ENCODE assay signal across 8 mouse cellular contexts in genomic region chr6:119388650-119389012, GRCm38 (mm10). TPM values are rescaled to one million over a fixed set of nuclear protein-coding genes. Genes with fewer than 3 reads are reported as not detected.
DNase-seq lines count a peak whose midpoint lies in the region; ATAC-seq and TF ChIP-seq lines count a peak whose summit lies in the region.

No protein-coding gene starts in this region.

- H3K9me3 ChIP-seq in embryonic facial prominence, embryonic 15.5 days (replicated peaks), result no peaks in the 10 kb centered on the region
- H3K9me3 ChIP-seq in heart, embryonic 10.5 days, result no peaks in the 10 kb centered on the region
- no peaks in the 10 kb centered on the region for H3K9me3 ChIP-seq in kidney, embryonic 15.5 days (replicated peaks)

- peak overlapping the region; percentile 91 for H3K4me3 ChIP-seq in bone marrow, adult 2 months (replicated peaks; ENCODE audit: control insufficient read depth, low read depth, low read length)
- H3K4me3 ChIP-seq in embryonic facial prominence, embryonic 15.5 days (replicated peaks), result peak overlapping the region; percentile 82
- H3K4me3 ChIP-seq in heart, embryonic 10.5 days, result peak overlapping the region; percentile 96
- peak overlapping the region; percentile 88 for H3K4me3 ChIP-seq in kidney, embryonic 15.5 days (replicated peaks)

- no peak for TF ChIP-seq CTCF in bone marrow, adult 2 months (IDR thresholded peaks at IDR 0.05; ENCODE audit: control insufficient read depth, insufficient read depth, low read length)

- H3K4me2 ChIP-seq in embryonic facial prominence, embryonic 15.5 days (replicated peaks), result peak overlapping the region; percentile 65
- H3K4me2 ChIP-seq in kidney, embryonic 15.5 days, result peak overlapping the region; percentile 78

- peak; percentile 99 for ATAC-seq in embryonic facial prominence, embryonic 15.5 days (ENCODE audit: insufficient number of reproducible peaks, low FRiP score, low TSS enrichment, low read depth)
- peak; percentile 99 for ATAC-seq in kidney, embryonic 15.5 days (replicated peaks; ENCODE audit: low FRiP score)
- ATAC-seq in monocyte, adult 5-6 weeks (replicated peaks; ENCODE audit: insufficient number of reproducible peaks, low FRiP score, low TSS enrichment, poor library complexity, severe bottlenecking), result peak; percentile 99

- peak overlapping the region; percentile 73 for H3K9ac ChIP-seq in embryonic facial prominence, embryonic 15.5 days
- H3K9ac ChIP-seq in kidney, embryonic 15.5 days, result peak overlapping the region; percentile 85

- peaks cover 6% of the 10 kb centered on the region for H3K4me1 ChIP-seq in bone marrow, adult 2 months (ENCODE audit: control insufficient read depth, insufficient read depth, low read length)
- peaks cover 14% of the 10 kb centered on the region for H3K4me1 ChIP-seq in embryonic facial prominence, embryonic 15.5 days
- H3K4me1 ChIP-seq in heart, embryonic 10.5 days, result peaks cover 11% of the 10 kb centered on the region
- peaks cover 23% of the 10 kb centered on the region for H3K4me1 ChIP-seq in kidney, embryonic 15.5 days

- whole genome bisulfite sequencing in bone marrow, adult 2 months, result under 1% methylated on average over 53 of the region's 53 CpGs
- WGBS in embryonic facial prominence, embryonic 15.5 days, result under 1% methylated on average over 52 of the region's 53 CpGs
- WGBS in heart, embryonic 10.5 days, result 1% methylated on average over 49 of the region's 53 CpGs
- under 1% methylated on average over 34 of the region's 53 CpGs for WGBS in kidney, embryonic 15.5 days

- peak; percentile 55; the same call in 1 of the 2 replicates for TF ChIP-seq POLR2A in bone marrow, adult 2 months (IDR thresholded peaks at IDR 0.05; ENCODE audit: borderline replicate concordance, control insufficient read depth, low read depth, low read length)

- DNase-seq in 416B (ENCODE audit: low read depth) (peak; percentile 96), liver (peak; percentile 97)
- peak; percentile 98 for DNase-seq in heart, embryonic 10.5 days (ENCODE audit: low spot score)
- DNase-seq in spleen, postnatal 4 days (ENCODE audit: low spot score in 2 of 2), result peak; percentile 94 to 96

- peak overlapping the region; percentile 93 for H3K27ac ChIP-seq in bone marrow, adult 2 months (ENCODE audit: control insufficient read depth, insufficient read depth, low read depth, low read length, poor library complexity)
- peak overlapping the region; percentile 88 for H3K27ac ChIP-seq in embryonic facial prominence, embryonic 15.5 days (replicated peaks)
- H3K27ac ChIP-seq in heart, embryonic 10.5 days, result peak overlapping the region; percentile 99
- H3K27ac ChIP-seq in kidney, embryonic 15.5 days, result peak overlapping the region; percentile 92

- H3K36me3 ChIP-seq in embryonic facial prominence, embryonic 15.5 days, result no peaks in the 10 kb centered on the region
- no peaks in the 10 kb centered on the region for H3K36me3 ChIP-seq in heart, embryonic 10.5 days
- no peaks in the 10 kb centered on the region for H3K36me3 ChIP-seq in kidney, embryonic 15.5 days

- no peaks in the 10 kb centered on the region for H3K27me3 ChIP-seq in embryonic facial prominence, embryonic 15.5 days
- H3K27me3 ChIP-seq in heart, embryonic 10.5 days (ENCODE audit: insufficient read depth, poor library complexity, severe bottlenecking), result no peaks in the 10 kb centered on the region
- H3K27me3 ChIP-seq in kidney, embryonic 15.5 days, result no peaks in the 10 kb centered on the region

RNA-seq across cellular contexts. Expression of gene Adipor2, which starts 28.9 kb away (rescaled TPM):
- polyA plus RNA-seq in bone marrow, adult 2 months (2011; ENCODE audit: insufficient read depth, insufficient read length, low replicate concordance, missing spikeins), result 21.1 and 30.2 TPM in 2 replicates
- polyA plus RNA-seq in embryonic facial prominence, embryonic 15.5 days (2015; fragmentation: Nextera tagmentation; extraction: Ambion mirVana), result 40.9 and 42.9 TPM in 2 replicates
- 27.2 and 27.4 TPM in 2 replicates for polyA plus RNA-seq in heart, embryonic 10.5 days (2016; fragmentation: Nextera tagmentation; extraction: Ambion mirVana)
- 42.3 and 45.0 TPM in 2 replicates for polyA plus RNA-seq in kidney, embryonic 15.5 days (2015; fragmentation: Nextera tagmentation; extraction: Ambion mirVana)
- 117 to 140 TPM (median 127 TPM) in 3 replicates for total RNA-seq in monocyte, adult 5-6 weeks (2017)

RNA-seq across cellular contexts. Expression of gene Lrtm2, which starts 58.1 kb away (rescaled TPM):
- not detected in 2 replicates for polyA plus RNA-seq in bone marrow, adult 2 months (2011; ENCODE audit: insufficient read depth, insufficient read length, low replicate concordance, missing spikeins)
- 0.13 and 0.17 TPM in 2 replicates for polyA plus RNA-seq in embryonic facial prominence, embryonic 15.5 days (2015; fragmentation: Nextera tagmentation; extraction: Ambion mirVana)
- polyA plus RNA-seq in heart, embryonic 10.5 days (2016; fragmentation: Nextera tagmentation; extraction: Ambion mirVana), result 0.11 TPM in 1 of 2 replicates, not detected in the other
- polyA plus RNA-seq in kidney, embryonic 15.5 days (2015; fragmentation: Nextera tagmentation; extraction: Ambion mirVana), result 0.14 and 0.26 TPM in 2 replicates
- total RNA-seq in monocyte, adult 5-6 weeks (2017), result 0.11 to 1.6 TPM (median 0.48 TPM) in 3 replicates

Comparison
In these comparisons a context has a peak if more than half of its experiments do, and no peak if none do; other contexts are left out.
1. Peak in every context shown above with its lines: DNase-seq, ATAC-seq, H3K4me3 ChIP-seq and H3K27ac ChIP-seq.